Mouse (Mus musculus) testis, adult 2 months (tissue): ENCODE measurements around the gene Thnsl1.

Experiments used
- CTCF ChIP-seq: fragments of 200-500 bp; IDR thresholded peaks from 2 replicates; pipeline ENCODE4 v1.5.1; 2012; ENCODE audit warnings: low read depth, mild to moderate bottlenecking, inconsistent platforms, low read length, moderate library complexity; ENCODE audit not compliant: control insufficient read depth, insufficient read depth, insufficient replicate concordance
- POLR2A ChIP-seq: fragments of 200-500 bp; IDR thresholded peaks from 2 replicates; pipeline ENCODE4 v1.6.1; 2012; ENCODE audit warnings: low read depth, mild to moderate bottlenecking, inconsistent platforms, low read length, moderate library complexity; ENCODE audit not compliant: control insufficient read depth

DNA sequence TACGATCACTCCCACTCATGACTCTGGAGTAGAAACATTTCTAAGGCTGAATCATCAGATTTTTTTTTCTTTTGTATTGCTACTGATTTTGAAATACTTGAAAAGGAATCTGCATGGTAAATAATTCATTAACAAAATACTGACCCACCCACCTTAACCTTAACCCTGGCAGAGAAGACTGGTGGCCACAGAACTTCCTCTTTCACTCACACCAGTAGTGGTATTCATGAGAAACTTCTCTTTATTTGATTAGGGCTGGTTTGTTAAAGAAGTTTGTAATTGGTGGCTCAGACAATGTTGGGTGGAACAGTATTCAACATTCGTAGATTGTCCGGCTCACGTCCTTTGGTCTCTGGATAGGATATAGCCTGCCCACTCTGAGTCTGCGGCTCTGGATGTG is 26.4 kb upstream of the Thnsl1 start:
- TF ChIP-seq CTCF: no peak
- no peak for TF ChIP-seq POLR2A
